Mouse (Mus musculus) kidney, postnatal 14 days (tissue): ENCODE data around the gene Sez6l.

ENCODE experiments used
- DNase-seq: peaks from one replicate; pipeline ENCODE4 v3.0.0; 2022; ENCODE audit warnings: mixed read lengths

Sez6l gene

DNA sequence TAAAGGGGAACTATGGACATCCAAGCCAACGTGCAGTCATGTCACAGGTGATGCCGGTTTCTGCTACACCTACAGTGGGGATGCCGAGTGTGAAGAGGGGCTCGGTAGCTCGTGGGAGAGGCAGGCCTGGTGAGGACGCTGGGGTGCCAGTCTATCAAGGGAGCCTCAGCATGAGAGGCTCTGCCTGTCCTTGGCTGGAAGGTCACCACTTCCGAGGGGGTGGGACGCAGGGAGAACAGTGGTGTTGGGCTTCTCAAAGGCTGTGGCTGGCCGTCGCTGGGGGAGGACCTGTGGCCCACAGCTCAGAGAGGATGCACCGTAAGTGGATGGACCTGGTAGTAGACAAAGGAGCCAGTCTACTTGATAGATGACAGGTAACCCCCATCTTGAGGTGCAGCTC is 195.8 kb downstream of the Sez6l start:
- DNase-seq, result no peak

DNA sequence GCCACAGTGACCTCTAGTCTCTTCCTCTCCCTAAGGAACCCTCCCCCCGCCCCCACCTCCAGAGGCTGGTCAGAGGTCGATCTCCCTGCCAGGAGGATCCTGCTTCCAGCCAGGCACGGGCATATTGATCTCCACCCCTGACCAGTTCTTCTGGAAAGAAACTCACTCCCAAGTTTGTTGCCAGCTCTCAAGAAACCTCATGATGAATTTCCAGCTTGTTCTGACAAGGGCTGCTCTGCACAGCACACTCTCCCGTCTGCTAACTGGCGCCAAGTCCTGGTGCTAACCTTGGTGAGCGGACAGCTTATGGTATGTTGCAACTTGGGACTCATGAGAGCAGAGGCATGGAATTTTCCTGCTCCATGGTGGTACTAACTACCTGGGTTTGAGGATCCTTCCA is 198.3 kb downstream of the Sez6l start:
- peak; percentile 10 for DNase-seq

GRCm38 (mm10) chr5:112377380-112377779 is 199.6 kb downstream of the Sez6l start:
- DNase-seq, result no peak

DNA sequence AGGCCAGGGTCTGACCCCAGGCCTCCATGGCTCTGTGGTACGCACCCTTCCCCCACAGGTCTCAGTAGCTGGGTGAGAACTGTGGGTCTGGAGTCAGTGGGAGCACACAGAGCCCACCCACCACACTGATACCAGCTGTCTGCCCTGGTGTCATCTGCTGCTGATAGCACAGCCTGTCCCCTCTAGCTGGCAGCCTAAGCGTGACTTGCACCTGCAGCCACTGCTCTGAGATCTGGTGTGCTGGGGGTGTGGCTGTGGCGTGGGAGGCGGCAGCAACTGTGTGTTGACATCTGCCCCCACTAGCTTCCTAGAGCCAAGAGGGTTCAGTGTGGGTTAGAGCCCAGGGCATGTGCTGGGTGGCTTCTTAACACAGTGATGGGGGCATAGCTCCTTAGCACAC is 200.9 kb downstream of the Sez6l start:
- DNase-seq, result no peak

DNA sequence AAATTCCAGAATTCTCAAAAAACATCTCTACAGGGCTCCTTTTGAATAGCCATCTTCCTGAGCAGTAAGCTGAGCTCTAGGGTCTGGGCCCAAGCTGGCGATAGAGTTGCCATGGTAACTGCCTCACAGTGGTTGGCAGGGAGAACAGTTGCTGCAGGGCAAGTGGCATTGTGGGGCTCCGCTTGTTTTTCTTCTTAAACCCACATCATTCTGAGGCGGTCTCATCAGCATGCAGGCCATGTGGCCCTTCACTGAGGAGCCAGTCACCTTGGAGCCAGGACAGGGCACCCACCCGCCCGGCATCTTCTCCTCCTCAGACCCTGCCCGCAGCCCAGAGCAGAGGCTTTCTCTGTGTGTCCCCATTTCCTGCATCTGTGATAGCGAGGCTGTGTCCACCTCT is 205.1 kb downstream of the Sez6l start:
- no peak for DNase-seq

- no peak for DNase-seq
These were observed 206.7 kb downstream of the Sez6l start for GRCm38 (mm10) chr5:112370236-112370813.

DNA sequence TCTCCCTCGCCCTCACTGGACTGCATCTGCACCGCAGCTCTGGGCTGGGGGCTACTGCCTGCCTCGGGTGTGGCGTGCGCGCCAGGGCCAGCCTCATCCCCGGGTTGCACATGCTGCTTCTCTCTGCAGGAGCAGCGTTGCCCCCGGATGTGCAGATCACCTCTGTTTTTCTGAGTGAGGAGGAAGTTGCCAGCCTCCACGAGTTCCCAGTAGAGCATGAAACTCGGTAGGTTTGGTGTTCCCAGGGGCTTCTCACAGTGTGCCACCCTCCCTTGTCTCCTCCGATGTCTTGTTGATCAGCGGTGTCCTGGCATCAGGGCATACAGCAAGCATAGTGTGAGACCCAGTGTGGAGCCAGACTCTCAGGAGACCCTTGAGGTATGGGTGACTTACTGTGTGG is 207.7 kb downstream of the Sez6l start:
- DNase-seq, result no peak
